Mouse (Mus musculus) monocyte, adult 5-6 weeks (primary cell): ENCODE measurements at regions not wholly inside any gene's neighbourhood (a gene's known extent, or its start where the extent isn't known, plus 50 kb on each side); places are given as distances from the start of the nearest gene placed in this dataset.
"Not testable (repeated sequence)": the region's sequence is repeated elsewhere in the genome, so short reads cannot be mapped to it uniquely, and the experiment has no call there.

Experiments used
- ATAC-seq: fragments of 153-309, 156-312 bp; replicated peaks from 2 replicates; pipeline ENCODE4 v1.8.0; 2017; ENCODE audit warnings: mild to moderate bottlenecking; ENCODE audit not compliant: low TSS enrichment, insufficient number of reproducible peaks, severe bottlenecking, poor library complexity, low FRiP score

DNA sequence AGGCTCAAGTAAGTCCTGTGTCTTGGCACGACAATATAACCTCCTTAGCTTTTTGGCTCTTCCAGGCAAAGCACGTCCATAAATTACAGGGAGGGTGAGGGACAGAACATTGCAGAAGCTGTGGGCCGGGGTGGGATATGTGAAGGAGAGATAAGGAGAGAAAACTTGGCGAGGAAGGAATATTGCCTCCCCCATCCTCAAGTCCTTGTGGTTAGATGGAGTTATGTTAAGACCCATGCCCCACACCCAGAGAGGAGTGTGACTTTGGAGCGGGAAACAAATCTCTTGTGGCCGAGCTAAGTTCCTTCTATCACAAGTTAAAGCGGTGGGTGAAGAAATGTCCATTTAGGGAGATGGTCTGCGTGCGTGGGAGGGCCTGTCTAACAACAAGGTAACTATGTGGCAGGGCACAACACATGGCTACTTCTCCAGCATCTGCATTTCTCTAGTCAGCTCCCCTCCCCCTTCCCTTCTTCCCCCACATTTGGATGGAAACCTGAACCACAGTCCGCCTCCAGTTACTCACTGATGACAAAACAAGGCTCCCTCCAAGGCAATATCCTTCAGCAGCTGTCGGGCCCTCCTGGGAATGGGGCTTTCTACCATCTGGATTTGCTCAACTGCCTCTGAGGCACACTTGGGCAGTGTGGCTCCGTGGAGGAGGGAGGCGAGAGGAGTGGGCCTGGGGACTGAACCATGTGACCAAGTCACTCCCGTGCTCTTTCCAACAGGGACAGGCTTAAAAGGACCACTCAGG is 56.7 kb upstream of the Slc44a3 start:
- no peak for ATAC-seq

DNA sequence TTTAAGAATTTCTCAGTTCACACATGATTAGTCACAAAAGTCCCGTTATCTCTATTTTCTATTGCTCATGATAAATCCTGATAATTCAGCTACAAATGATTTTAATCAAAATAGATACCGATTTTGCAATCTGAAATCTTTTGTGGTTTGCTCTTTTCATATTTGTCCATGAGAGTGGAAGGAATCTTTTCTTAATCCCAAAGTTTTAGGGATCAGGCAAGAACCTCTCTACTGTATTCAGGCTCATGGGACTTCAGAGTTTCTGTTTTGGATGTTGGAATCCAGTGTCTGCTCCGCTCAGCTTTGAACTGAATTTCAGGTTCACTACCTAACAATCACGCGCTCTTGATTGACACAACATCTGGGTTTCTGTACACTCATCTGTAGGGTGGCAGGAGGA is 53.1 kb upstream of the Slc44a3 start:
- ATAC-seq: no peak

DNA sequence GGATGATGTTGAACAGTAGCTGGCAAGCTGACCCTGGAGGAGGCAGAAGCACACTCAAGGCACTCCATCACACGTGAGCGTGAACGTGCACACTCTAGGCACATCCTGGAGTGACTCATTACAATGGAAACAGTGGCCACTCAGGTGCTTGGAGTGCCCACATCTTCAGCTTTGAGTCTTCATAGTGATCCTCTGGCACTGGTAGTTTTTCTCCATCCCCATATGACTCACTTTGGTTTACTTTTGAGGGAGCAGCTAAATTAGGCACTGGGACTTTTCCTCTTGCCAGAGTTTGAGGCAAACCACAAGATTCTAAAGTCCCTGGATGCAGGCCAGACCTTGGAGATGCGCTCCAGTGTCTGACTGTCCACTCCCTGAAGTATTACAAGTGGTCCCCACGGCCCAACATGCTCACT is 52.5 kb upstream of the Slc44a3 start:
- no peak for ATAC-seq

DNA sequence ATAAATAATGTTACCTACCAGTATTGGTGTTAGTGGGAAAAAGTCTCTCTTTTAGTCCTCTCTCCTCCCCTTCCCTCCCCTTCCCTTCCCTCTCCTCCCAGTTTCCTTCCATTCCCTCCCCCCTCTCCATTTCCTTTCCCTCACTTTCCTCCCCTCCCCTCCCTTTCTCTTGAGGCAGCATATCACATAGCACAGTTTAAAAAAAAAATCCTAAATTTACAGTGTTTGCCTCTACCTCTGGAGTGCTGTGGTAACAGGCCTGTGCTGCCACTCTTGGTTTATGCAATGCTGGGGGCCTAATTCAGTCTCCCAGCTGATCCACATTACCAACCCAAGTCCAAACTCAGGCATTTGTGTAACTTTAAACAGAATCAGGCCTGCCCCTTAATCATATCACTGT is 52.1 kb upstream of the Slc44a3 start:
- no peak for ATAC-seq

DNA sequence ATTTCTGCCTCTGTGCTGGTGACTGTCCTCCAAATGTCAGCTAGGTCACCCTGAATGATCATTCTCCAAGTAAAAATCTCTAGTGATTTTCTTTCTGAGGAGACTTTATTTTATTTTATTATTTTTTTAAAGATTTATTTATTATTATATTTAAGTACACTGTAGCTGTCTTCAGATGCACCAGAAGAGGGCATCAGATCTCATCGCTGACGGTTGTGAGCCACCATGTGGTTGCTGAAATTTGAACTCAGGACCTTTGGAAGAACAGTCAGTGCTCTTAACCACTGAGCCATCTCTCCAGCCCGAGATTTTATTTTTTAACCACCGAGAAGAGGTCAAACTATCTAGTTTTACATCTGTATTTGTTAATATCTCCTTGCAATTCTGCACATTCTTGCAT is 50.5 kb upstream of the Slc44a3 start:
- ATAC-seq: not testable (repeated sequence)
